Mouse (Mus musculus) left cerebral cortex, postnatal 4 days (tissue): ENCODE results near the gene Nrtn. TPM values are rescaled to one million over a fixed set of nuclear protein-coding genes. Genes with fewer than 3 reads are reported as not detected.

Source experiments
- DNase-seq: peaks from one replicate; pipeline ENCODE4 v3.0.0-alpha.2; 2022
- intact Hi-C: fragments of 180-260 bp; cut with DNase I; formaldehyde crosslinking; loops from one replicate; pipeline ENCODE4 v1.15.1; 2025
- total RNA-seq, 2 experiments: library from RNA; stranded (reverse); gene quantifications; 2 replicates each; pipeline ENCODE4 v1.2.3; 2021

The Nrtn gene
- total RNA-seq = 1 to 10 TPM; 1.2 to 1.3 TPM

DNA sequence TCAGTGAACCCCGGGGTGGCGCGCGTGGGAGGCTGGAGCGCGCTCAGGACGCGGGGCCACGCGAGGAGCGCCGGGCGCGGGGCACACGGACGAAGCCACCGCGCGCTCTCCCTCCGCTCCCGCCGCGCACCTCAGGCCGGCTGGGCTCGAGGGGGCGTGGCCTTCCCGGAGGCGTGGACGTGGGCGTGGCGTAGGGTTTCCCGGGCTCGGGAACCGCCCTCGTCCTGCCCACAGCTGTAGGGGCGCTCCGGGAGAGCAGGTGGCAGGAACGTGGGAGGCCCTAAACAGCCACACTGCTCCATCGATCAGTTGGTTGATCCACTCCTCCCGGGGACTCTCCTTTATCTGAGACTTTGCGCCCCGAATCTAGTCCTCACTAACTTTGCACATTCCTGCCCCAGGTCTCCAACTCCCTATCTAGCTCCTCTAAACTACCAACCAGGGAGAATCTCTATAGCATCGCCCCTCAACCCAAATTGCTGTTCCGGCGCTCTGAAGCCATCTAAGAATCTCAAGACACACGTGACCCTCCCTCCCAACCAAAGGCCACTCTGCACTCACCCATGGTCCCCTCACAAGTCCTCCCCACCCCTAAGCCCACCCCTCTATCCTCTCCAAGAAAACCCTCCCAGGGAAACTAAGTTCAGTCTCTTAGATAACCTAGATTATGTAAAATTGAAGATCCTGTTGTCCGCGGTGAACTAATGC, at the start of gene Nrtn:
Gene Nrtn, minus strand, starts transcription at position 115 of the 708 bp plus-strand sequence.
- intact Hi-C loops = no loop called here
- DNase-seq = peak; percentile 53

DNA sequence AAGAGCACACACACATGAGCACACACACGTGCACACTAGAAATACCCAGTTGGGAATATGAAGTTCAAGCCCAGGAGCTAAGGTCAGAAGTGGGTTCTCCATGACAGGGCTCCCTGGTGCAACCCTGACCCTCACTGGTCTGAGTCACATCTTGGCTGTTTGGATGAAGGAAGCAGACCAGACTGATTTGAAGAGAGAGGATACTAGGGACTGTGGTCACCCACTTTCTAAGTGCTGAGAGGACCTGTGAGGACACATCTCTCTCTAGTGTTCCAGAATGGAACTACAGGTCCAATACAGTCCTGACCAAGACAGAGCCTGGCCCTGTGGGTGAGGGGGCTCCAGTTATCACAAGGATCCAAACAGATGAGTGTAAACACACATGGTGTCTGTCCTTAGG, 48.5 kb upstream of the Nrtn start:
- intact Hi-C loops = loop anchor here (10.0 kb wide), 1 partner anchor 529 kb away; no protein-coding TSS in a partner anchor
- DNase-seq = no peak

DNA sequence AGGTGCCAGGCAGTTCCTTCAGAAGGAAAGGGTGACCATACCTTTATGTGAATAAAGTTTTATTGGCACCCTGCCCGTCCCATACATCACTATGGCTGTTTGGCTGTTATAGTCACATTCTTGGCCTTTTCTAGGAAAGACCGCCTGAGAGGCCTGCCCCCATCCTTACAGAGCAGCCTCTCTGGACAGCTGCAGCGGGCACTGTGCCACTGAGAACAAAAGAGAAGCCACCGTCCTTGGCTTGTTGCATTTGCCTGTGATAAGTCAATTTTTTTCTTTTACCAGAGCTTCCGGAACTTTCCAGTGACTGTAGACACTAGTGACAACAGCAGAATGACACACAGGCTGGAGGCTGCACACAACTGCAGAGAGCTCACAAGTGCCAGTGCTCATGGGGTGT, 47.6 kb upstream of the Nrtn start:
- DNase-seq = peak; percentile 53
- intact Hi-C loops = loop anchor here (10.0 kb wide), 1 partner anchor 530 kb away; no protein-coding TSS in a partner anchor

DNA sequence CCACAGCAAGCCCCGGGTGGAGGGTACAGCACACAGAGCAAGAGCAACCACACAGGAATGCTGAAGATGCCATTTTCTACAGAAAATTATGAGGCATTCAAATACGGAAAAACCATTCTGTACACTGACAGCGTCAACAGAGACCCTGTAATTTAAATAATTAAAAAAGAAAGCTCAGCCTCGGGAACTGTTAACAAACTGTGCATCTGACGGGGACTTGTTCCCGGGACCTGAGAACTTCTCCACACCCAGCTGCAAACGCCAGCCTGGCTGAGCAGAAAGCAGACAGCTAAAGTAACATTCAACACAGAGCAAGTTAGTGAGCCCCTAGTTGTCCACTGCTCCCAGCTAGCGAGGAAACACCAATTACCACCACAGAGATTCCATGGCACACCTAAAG, 44.7 kb upstream of the Nrtn start:
- intact Hi-C loops = loop anchor here (10.0 kb wide), 1 partner anchor 533 kb away; no protein-coding TSS in a partner anchor
- no peak for DNase-seq

DNA sequence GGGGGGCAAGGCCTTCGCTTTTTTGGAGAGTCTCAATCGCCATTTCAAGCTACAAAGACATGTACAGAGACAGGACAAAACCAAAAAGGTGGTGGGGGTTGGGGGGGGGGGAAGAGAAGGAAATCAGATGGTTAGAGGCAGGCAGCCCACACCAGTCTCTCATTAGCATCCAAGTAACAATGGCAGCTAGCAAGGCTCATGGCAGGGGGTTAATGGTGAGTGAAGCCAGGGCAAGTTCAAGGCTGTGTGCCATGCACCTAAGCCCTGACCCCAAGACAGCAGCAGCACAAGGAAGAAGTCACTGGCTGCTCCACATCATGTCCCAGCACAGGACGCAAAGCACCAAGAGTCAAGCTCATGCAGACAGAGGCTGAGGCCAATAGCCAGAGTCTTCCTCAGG, 41.9 kb upstream of the Nrtn start:
- intact Hi-C loops = no loop called here
- DNase-seq = no peak

DNA sequence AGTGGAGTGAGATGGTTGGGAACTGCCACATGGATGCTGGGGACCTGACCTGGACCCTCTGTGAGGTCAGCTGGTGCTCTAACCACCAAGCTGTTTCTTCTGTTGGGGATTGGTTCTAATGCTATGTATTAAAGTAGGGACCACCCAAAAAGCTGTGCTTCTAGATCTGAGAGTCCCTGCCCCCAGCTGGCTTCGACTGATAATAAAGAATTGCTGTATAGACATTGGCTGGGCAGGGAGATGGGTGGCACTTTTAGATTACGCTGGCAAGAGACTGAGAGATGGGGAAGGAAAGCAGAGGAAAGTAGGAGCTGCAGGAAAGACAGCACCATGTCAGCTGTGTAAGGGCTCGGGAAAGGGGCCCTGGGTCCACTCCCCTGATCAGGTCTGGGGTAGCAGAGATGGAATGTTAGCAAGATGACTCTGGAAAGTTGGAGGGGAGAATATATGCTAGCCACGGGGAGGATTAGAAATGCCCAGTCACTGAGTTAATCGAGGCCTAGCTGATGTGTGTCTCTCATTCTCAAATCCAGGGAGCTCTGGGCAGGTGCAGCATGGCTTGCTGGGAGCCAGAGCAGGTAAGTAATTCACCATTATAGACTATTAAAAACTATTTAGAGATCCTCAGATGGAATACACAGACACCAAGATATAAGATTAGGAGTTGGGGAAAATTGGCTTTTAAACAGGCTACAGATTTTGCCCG, 36.4 kb upstream of the Nrtn start:
- no peak for DNase-seq
- intact Hi-C loops = no loop called here

DNA sequence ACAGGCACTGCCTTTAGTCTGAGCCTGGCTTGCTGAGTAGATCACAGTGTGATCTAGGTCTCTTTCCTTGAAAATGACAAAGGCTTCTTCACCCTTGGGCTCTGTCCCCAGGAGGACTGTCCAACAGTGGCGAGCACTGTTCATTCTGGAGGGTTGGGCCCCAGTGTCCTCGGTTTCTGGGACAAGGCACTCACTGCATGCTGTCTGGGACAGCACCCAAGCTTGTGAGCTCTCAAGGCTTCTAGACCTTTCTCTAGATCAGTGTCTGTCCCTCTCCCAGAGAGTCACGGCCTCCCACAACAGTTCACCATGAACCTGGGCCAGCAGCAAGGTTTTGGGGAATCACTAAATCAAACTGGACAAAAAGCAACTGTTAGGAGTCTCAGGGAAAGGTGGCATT, 35.3 kb upstream of the Nrtn start:
- no peak for DNase-seq
- intact Hi-C loops = no loop called here

DNA sequence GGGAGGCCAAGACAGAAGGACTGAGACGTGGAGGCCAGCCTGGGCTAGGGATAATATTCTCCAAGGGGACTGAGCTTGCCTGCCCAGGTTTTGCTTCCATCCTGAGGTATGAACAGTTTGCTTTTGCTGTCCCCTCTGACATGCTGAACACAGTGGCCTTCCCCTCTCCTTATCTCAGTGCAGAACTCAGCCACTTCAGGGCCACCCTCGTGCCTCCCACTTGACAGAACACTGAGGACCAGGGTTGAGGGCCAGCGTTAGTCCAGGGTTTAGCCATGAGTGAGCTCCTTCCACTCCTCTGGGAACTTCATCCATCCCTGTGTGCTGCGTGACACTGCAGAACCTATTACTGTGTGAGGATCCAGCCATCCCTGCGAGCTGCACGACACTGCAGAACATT, 32.0 kb upstream of the Nrtn start:
- intact Hi-C loops = no loop called here
- no peak for DNase-seq

DNA sequence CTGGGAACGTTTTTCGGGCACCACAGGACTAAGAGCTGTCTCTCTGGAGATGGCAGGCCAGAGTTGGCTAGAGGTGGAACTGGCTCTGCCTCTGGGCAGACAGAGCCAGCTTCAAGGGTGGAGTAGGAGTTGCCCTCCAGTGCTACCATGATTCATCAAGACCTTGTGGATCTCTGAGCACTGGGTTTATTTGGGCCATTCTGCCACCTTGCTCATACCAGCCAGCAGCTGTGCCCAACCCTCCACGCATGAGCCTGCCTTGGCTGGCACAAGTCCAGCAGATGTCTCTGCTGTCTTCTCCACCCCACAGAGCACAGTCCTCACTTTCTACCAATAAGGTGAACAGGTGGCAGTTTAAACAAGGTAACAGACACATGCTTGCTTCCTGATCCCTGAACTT, 31.6 kb upstream of the Nrtn start:
- DNase-seq = no peak
- intact Hi-C loops = no loop called here

DNA sequence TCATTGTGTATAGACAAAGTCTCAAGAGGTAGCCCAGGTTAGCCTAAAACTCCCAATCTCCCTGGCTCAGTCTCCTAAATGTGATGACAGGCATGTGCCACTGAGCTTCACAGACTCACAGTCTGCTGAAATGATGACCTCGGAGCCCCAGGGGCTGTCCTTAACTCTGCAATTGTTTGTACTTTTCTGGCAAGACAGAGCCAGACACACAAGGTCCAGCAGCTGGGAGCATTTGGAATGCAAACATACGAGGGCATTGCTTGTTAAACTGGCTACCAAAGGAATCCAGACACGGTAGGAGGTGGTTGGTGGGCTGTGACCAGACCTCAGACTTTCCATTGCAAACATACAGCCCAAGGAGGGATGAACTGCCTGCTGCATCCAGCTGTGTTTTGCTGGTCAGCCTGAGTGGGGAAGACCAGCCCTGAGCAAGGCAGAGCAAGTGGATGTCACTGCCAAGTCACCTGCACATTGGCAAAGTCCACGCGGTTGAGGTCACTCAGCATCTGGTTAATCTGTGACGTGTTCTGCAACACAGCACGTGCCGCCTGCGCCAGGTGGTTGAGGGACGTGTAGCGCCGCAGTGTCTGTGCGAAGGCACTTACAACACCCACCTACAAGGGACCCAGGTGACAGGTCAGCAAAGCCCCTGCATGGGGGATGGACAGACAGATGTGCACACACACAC, 23.1 kb upstream of the Nrtn start:
- DNase-seq = no peak
- intact Hi-C loops = no loop called here

DNA sequence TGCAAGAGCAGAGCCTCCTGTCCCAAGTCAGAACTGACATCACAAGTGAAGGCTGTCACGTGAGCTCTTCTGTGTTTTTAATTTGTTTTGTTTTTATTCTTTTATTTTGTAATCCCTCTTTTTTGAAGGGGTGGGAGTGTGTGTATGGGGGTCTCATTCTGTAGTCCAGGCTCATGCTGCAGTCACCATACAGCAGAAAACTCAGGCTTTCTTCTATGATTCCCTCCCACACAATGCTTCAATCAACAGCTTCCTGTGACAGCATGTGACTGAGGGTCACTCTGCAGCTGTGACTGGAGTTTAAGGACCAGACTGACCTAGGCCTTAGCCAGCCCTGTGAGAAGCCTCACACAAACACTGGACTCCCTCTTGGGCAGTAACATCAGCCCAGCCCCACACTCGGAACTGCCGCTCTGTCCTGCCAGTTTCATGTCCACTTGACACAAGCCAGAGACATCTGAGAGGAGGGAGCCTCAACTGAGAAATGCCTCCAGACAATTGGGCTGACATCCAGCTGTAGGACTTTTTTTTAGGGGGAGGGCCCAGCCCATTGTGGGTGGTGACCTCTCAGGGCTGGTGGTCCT, 21.5 kb upstream of the Nrtn start:
- DNase-seq = no peak
- intact Hi-C loops = no loop called here

DNA sequence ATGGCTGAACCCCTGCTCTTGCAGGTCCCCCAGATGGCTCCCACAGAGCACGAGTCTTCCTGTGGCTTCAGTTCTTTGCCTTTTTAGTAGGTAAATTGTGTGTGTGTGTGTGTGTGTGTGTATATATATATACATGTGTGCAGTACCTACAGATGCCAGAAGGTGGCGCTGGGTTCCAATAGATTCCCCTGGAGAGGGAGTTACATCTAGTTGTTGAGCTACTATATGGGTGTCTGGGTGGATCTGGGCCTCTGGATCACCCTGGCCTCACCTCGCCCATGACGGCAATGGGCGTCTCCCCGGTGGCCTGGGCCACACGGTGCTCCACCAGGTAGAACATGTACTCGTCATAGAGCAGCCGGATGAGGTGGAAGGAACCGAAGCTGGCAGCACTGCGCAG, 20.2 kb upstream of the Nrtn start:
- intact Hi-C loops = no loop called here
- DNase-seq = no peak

DNA sequence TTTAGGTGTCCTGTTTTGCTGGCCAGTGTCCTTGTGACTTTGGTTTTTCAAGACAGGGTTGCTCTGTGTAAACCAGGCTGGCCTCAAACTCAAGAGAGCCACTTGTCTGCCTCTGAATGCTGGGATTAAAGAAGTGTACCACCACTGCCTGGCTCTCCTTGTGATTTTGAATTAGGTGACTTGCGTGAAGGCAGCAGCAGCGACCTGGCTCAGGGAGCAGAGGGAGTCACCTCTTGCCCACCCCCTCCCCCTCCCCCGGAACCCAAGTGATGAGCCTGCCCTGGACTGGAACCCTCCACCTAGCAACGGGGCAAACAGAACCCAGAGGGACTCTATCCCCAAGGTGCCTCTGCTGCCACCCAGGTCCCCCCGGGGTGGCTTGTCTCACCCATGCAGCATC, 12.6 kb upstream of the Nrtn start, which contains the start of gene Prr22:
Gene Prr22, plus strand, starts transcription at position 301 of the 400 bp plus-strand sequence.
- intact Hi-C loops = no loop called here
- no peak for DNase-seq

DNA sequence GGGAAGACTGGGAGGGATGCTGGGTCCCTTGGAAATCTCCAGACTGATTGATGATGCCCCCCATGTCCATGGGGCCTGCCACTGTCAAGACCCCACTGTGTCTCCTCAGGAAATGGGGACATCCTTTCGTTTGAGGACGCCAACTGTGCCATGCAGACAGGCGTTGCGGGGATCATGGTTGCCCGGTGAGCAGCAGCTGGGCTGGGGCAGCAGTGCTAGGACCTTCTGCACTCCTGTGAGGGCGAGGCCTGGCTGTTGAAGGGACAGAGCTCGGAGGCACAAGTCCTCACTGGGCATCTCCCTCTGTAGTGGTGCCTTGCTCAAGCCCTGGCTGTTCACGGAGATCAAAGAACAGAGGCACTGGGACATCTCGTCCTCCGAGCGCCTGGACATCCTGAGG, 11.6 kb upstream of the Nrtn start:
- intact Hi-C loops = no loop called here
- no peak for DNase-seq

DNA sequence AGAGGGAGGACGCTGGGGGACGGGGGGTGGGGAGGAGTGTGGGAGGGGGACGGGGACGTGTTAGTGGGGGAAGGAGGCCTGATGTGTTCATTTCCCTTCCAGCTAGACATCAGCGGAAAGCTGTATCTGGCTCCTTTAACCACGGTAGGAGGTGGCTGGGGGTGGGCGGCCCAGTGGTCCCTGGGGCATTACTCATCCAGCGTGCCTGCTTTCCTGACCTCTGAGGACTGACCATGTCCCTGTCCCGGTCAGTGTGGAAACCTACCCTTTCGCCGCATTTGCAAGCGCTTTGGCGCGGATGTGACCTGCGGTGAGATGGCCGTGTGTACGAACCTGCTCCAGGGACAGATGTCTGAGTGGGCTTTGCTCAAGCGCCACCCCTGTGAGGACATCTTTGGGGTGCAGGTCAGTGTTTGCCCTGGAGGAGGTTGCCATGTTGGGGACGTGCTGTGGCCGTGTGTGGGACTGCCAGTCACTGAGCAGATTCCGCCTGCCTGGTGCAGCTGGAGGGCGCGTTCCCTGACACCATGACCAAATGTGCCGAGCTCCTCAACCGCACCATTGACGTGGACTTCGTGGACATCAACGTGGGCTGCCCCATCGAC, 10.3 kb upstream of the Nrtn start:
- intact Hi-C loops = no loop called here
- DNase-seq = no peak

DNA sequence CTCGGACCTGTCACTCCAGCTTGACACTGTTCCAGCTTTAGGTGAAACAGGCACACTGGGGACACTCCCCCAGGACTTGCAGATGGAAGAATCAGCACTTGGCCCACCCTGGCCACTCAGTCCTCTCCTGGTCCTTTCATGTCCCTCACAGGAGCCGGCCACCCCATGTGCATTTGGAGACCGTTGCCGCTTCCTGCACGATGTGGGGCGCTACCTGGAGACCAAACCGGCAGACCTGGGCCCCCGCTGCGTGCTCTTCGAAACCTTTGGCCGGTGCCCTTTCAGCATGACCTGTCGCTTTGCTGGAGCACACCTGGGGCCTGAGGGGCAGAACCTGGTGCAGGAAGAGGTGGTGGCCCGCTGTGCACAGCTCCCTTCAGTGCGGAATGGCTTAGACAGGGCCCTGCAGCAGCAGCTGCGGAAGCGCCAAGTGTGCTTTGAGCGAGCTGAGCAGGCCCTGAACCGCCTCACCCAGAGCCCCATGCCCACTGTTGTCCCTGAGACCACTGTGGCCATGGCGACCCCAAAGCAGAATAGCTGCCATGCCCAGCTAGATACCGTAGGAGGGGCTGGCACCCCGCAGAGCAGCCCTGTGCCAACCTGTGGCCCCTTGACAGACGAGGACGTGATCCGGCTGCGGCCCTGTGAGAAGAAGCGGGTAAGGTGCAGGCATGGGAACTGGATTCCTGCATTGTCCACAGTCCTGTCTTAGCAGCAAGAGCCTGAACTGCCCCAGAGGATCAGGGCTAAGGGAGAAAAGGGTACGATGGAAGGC, 9.5 kb upstream of the Nrtn start:
- no peak for DNase-seq
- intact Hi-C loops = no loop called here

DNA sequence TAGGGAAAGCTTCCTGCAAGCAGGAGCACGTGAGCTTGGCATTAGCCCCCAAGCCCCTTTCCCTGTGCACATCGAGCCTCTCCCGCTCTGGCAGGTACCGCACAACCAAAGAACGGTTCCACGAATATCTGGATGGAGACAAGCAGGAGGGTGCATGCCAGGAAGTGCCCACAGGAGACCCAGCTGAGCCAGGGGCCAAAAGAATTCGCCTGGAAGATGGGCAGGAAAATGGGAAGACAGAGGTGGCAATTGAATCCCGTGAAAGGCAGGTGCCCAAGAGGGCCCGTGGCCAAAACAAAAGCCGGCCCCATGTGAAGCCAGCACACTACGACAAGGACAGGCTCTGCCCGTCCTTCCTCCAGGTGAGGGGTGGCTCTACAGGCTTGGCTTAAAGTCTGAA, 8.1 kb upstream of the Nrtn start:
- intact Hi-C loops = no loop called here
- DNase-seq = peak; percentile 25

DNA sequence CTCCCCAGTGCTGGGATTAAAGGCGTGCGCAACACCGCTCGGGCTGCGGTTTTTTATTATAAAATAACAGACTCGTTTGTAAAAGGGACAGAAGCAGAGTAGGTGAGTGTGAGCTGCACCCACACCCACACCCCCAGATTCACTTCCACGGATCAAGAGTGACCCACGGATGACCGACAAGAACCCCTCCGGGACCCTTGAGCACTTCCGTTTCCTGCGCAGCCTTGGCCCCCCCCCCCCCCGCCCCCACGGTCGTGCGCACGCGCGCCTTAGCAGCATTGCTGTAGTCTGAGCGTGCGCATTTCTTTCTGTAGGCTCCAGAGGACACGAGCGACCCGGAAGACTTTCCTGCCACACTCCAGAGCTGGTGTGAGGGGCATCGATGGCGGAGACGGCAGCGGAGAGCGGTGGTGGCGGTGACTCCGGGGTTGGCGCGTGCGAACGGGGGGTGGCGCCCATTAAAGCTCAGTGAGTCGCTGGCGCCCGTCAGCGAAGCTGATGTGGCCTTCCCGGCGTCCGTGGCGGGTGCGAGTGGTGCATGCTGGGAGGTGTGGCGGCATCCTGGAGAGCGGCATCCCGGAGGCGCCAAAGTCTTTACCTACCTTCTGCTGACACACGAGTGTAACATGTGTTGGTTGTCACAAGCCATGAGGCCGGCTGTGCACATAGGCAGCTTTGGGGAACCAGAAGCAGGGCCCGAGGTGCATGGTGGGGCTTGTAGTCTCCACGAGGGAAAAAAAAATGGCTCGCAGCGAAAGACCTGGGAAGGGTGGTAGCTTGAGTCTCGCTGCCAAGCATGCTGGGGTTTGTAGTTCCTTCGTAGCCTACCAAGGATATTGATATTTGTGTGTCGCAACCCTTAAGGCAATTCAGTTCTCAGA, 7.4 kb upstream of the Nrtn start, which contains the start of gene Dus3l:
Gene Dus3l, plus strand, starts transcription at position 284 of the 881 bp plus-strand sequence.
- peak; percentile 84 for DNase-seq
- intact Hi-C loops = no loop called here

DNA sequence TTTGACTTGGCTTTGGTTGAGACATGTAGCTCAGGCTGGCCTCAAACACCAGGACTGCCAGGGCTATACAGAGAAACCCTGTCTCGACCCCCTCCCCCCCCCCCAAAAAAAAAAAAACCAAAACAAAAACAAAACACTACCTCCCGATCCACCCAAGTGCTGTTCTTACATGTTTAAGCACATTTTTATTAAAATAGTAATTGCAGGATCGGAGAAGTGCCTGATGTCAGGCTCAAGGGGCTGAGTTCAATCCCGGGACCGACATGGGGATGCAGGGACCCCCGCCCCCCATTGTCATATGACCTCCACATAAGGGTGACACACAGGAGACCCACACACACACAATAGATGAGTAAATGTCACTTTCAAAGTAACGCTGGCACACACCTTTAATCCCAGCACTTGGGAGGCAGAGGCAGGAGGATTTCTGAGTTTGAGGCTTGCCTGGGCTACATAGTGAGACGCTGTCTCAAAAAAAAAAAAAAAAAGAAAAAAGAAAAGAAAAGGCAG, 6.5 kb upstream of the Nrtn start:
- intact Hi-C loops = no loop called here
- no peak for DNase-seq
